Mouse (Mus musculus): ENCODE measurements around the gene Enah. TPM values are rescaled to one million over a fixed set of nuclear protein-coding genes. Genes with fewer than 3 reads are reported as not detected.

Gene Enah
- total and polyA plus RNA-seq, 2 experiments, result 0.06 to 0.74 TPM

GRCm38 (mm10) chr1:181965277-181965676 lies 54.5 kb downstream of the Enah start:
- WGBS, result 91% methylated on average over 1 of the region's 1 CpGs
- no peak overlapping the region for H3K9ac ChIP-seq (ENCODE audit: low read depth, low read length)
- no peak for TF ChIP-seq CTCF (IDR thresholded peaks at IDR 0.05; ENCODE audit: low read depth, low read length)
- no peak for TF ChIP-seq POLR2A (IDR thresholded peaks at IDR 0.05; ENCODE audit: extremely low read depth, insufficient read depth, low read length)

DNA sequence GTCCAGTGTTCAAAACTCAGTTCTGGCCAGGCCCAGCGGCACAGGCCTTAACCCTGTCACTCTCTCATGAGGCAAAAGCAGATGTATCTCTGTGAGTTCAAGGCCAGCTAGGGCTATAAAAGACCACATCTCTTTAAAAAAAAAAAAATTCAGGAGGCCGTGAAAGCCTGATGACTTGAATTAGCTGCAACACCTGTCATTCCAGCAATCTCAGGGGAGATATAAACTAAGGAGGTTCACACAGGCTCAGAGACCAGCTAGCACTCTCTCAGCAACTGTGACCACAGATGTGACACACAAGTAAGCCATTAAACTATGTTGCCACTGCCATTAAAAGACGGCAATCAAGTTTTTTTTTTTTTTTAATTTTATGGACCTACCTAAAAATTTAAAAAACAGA lies 56.0 kb downstream of the Enah start:
- Histone ChIP-seq H3K27me3 (ENCODE audit: control insufficient read depth, insufficient read depth, low read length) (no peaks in the 10 kb centered on the region), H3K27ac (replicated peaks; ENCODE audit: insufficient read depth, low read depth, low read length) (no peak overlapping the region), H3K79me2 (ENCODE audit: control insufficient read depth, insufficient read depth, low read length) (no peaks in the 10 kb centered on the region), H3K4me3 (ENCODE audit: insufficient read depth, low read depth, low read length) (no peak overlapping the region), H3K36me3 (ENCODE audit: control insufficient read depth, insufficient read depth, low read length) (no peaks in the 10 kb centered on the region), H3K9ac (ENCODE audit: low read depth, low read length) (no peak overlapping the region), H3K4me1 (ENCODE audit: control insufficient read depth, insufficient read depth, low read length) (no peaks in the 10 kb centered on the region)
- DNase-seq (ENCODE audit: extremely low read depth, low read depth, low spot score), result no peak
- 97% methylated on average over 3 of the region's 3 CpGs for WGBS
- TF ChIP-seq CTCF (IDR thresholded peaks at IDR 0.05; ENCODE audit: low read depth, low read length), result no peak
- TF ChIP-seq POLR2A (IDR thresholded peaks at IDR 0.05; ENCODE audit: extremely low read depth, insufficient read depth, low read length), result no peak

More at GRCm38 (mm10) chr1:181965277-181965676, 54.5 kb downstream of the Enah start:
- Histone ChIP-seq H3K4me3 (ENCODE audit: insufficient read depth, low read depth, low read length) (no peak overlapping the region), H3K27ac (replicated peaks; ENCODE audit: insufficient read depth, low read depth, low read length) (no peak overlapping the region), H3K4me1 (ENCODE audit: control insufficient read depth, insufficient read depth, low read length) (no peaks in the 10 kb centered on the region), H3K36me3 (ENCODE audit: control insufficient read depth, insufficient read depth, low read length) (no peaks in the 10 kb centered on the region), H3K79me2 (ENCODE audit: control insufficient read depth, insufficient read depth, low read length) (no peaks in the 10 kb centered on the region), H3K27me3 (ENCODE audit: control insufficient read depth, insufficient read depth, low read length) (no peaks in the 10 kb centered on the region)
- DNase-seq (ENCODE audit: extremely low read depth, low read depth, low spot score), result no peak

DNA sequence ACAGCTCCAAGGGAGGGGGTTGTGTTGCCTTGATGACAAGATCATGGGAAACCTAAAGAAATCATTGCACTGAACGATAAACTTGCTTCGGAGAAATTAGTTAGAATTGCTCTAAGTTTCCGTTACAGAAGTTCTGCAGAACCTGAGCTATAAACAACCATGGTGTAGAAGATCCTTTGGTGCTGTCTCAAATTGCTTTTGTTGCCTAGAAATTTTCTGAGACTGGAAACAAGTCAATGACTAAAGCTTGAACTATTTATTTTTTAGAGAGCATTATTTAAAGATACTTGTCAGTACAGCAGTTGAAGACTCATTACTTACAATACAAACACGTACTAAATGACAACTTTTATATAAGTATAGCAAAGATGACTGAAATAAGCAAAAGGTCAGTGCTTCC lies 56.4 kb downstream of the Enah start:
- no peaks in the 10 kb centered on the region for H3K27me3 ChIP-seq (ENCODE audit: control insufficient read depth, insufficient read depth, low read length)
- no peaks in the 10 kb centered on the region for H3K4me1 ChIP-seq (ENCODE audit: control insufficient read depth, insufficient read depth, low read length)
- 92% methylated on average over 4 of the region's 4 CpGs for WGBS
- H3K79me2 ChIP-seq (ENCODE audit: control insufficient read depth, insufficient read depth, low read length), result no peaks in the 10 kb centered on the region
- no peak overlapping the region for H3K9ac ChIP-seq (ENCODE audit: low read depth, low read length)
- no peaks in the 10 kb centered on the region for H3K36me3 ChIP-seq (ENCODE audit: control insufficient read depth, insufficient read depth, low read length)
- H3K27ac ChIP-seq (replicated peaks; ENCODE audit: insufficient read depth, low read depth, low read length), result no peak overlapping the region
- DNase-seq (ENCODE audit: extremely low read depth, low read depth, low spot score), result no peak
- no peak overlapping the region for H3K4me3 ChIP-seq (ENCODE audit: insufficient read depth, low read depth, low read length)
- TF ChIP-seq POLR2A (IDR thresholded peaks at IDR 0.05; ENCODE audit: extremely low read depth, insufficient read depth, low read length), result no peak
- TF ChIP-seq CTCF (IDR thresholded peaks at IDR 0.05; ENCODE audit: low read depth, low read length), result no peak

GRCm38 (mm10) chr1:181960383-181960782 lies 59.4 kb downstream of the Enah start:
- no peak for DNase-seq (ENCODE audit: extremely low read depth, low read depth, low spot score)
- no peak for TF ChIP-seq POLR2A (IDR thresholded peaks at IDR 0.05; ENCODE audit: extremely low read depth, insufficient read depth, low read length)
- TF ChIP-seq CTCF (IDR thresholded peaks at IDR 0.05; ENCODE audit: low read depth, low read length), result no peak
- Histone ChIP-seq H3K4me3 (ENCODE audit: insufficient read depth, low read depth, low read length) (no peak overlapping the region), H3K79me2 (ENCODE audit: control insufficient read depth, insufficient read depth, low read length) (no peaks in the 10 kb centered on the region), H3K9ac (ENCODE audit: low read depth, low read length) (no peak overlapping the region), H3K4me1 (ENCODE audit: control insufficient read depth, insufficient read depth, low read length) (no peaks in the 10 kb centered on the region), H3K27me3 (ENCODE audit: control insufficient read depth, insufficient read depth, low read length) (no peaks in the 10 kb centered on the region), H3K27ac (replicated peaks; ENCODE audit: insufficient read depth, low read depth, low read length) (no peak overlapping the region), H3K36me3 (ENCODE audit: control insufficient read depth, insufficient read depth, low read length) (no peaks in the 10 kb centered on the region)
- WGBS, result 34% methylated on average over 3 of the region's 3 CpGs

DNA sequence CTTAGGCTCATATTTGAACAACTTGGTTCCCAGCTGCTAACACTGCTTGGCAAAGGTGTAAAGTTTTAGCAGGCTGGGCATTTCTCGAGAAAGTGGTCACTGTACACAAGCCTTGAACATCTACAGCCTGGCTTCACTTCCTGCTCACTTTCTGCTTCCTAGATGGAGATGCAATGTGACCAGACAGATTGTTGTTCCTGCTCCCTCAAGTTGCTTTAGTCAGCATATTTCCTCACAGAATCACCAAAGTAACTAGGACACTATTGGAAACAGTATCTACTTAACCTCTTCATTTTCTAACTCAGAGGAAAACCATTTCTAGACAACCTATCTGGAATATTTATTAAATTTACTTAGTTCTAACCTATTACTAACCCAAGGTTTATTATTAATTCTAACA lies 61.4 kb downstream of the Enah start:
- H3K4me3 ChIP-seq (ENCODE audit: insufficient read depth, low read depth, low read length), result no peak overlapping the region
- 66% methylated on average over 1 of the region's 1 CpGs for WGBS
- no peaks in the 10 kb centered on the region for H3K79me2 ChIP-seq (ENCODE audit: control insufficient read depth, insufficient read depth, low read length)
- TF ChIP-seq CTCF (IDR thresholded peaks at IDR 0.05; ENCODE audit: low read depth, low read length) (no peak), POLR2A (IDR thresholded peaks at IDR 0.05; ENCODE audit: extremely low read depth, insufficient read depth, low read length) (no peak)
- DNase-seq (ENCODE audit: extremely low read depth, low read depth, low spot score), result no peak
- no peaks in the 10 kb centered on the region for H3K4me1 ChIP-seq (ENCODE audit: control insufficient read depth, insufficient read depth, low read length)
- H3K27ac ChIP-seq (replicated peaks; ENCODE audit: insufficient read depth, low read depth, low read length), result no peak overlapping the region
- H3K27me3 ChIP-seq (ENCODE audit: control insufficient read depth, insufficient read depth, low read length), result no peaks in the 10 kb centered on the region
- no peaks in the 10 kb centered on the region for H3K36me3 ChIP-seq (ENCODE audit: control insufficient read depth, insufficient read depth, low read length)
- H3K9ac ChIP-seq (ENCODE audit: low read depth, low read length), result no peak overlapping the region

- Histone ChIP-seq H3K4me3 (ENCODE audit: insufficient read depth, low read depth, low read length) (no peak overlapping the region), H3K4me1 (ENCODE audit: control insufficient read depth, insufficient read depth, low read length) (no peaks in the 10 kb centered on the region), H3K27ac (replicated peaks; ENCODE audit: insufficient read depth, low read depth, low read length) (no peak overlapping the region), H3K27me3 (ENCODE audit: control insufficient read depth, insufficient read depth, low read length) (no peaks in the 10 kb centered on the region), H3K79me2 (ENCODE audit: control insufficient read depth, insufficient read depth, low read length) (no peaks in the 10 kb centered on the region), H3K36me3 (ENCODE audit: control insufficient read depth, insufficient read depth, low read length) (no peaks in the 10 kb centered on the region), H3K9ac (ENCODE audit: low read depth, low read length) (no peak overlapping the region)
- DNase-seq (ENCODE audit: extremely low read depth, low read depth, low spot score), result no peak
- 99% methylated on average over 2 of the region's 2 CpGs for WGBS
- TF ChIP-seq CTCF (IDR thresholded peaks at IDR 0.05; ENCODE audit: low read depth, low read length) (no peak), POLR2A (IDR thresholded peaks at IDR 0.05; ENCODE audit: extremely low read depth, insufficient read depth, low read length) (no peak)
Measured at GRCm38 (mm10) chr1:181957736-181958135, 62.1 kb downstream of the Enah start.
